Mouse (Mus musculus): ENCODE measurements at regions not wholly inside any gene's neighbourhood (a gene's known extent, or its start where the extent isn't known, plus 50 kb on each side); places are given as distances from the start of the nearest gene placed in this dataset.

DNA sequence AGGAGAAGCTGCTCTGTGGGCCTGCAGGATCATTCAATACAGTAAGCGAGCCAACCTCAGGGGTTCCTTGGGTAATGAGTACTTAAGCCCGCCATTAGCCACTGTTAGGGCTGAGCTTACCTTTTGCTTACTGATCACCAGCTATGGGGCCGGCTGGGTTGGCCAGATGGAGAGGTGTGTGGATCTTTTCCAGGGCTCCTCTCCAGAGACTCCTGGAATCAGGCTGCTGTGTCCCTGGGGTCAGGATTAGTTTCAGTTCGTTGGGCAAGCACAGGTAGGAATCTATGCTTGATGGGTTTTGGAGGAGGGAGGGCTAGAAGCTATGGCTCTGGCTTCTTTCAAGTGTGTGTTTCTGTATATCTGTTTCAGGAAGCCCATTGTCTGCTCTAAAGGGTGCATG lies 175.7 kb upstream of the Gjb5 start:
- no peak for DNase-seq (ENCODE audit: low read depth, low spot score)

- DNase-seq (ENCODE audit: low read depth, low spot score), result no peak
Measured at GRCm38 (mm10) chr4:127530779-127531178, 172.8 kb upstream of the Gjb5 start.

DNA sequence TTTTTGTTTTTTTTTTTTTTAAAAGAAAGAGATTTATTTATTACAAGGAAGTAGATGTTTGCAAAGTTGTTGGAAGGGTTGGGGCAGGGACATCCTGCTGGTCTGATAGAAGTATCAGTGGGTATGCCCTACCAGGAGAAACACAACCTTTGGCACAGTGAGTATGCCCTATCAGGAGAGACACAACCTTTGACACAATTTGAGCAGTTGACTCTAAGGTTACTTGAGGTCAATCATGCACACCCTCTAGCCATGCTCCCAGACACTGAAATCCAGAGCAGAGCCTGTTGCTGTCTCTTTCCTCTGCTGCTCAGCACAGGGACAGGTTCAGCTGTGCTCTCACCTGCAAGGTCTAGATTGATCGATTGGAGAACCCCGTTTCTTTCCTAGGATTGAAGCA lies 164.2 kb upstream of the Gjb5 start:
- DNase-seq (ENCODE audit: low read depth, low spot score), result no peak

- peak; percentile 58 for DNase-seq (ENCODE audit: low read depth, low spot score)
Measured at GRCm38 (mm10) chr4:127517978-127518377, 160.0 kb upstream of the Gjb5 start.

GRCm38 (mm10) chr4:127517539-127517938 lies 159.6 kb upstream of the Gjb5 start:
- no peak for DNase-seq (ENCODE audit: low read depth, low spot score)

DNA sequence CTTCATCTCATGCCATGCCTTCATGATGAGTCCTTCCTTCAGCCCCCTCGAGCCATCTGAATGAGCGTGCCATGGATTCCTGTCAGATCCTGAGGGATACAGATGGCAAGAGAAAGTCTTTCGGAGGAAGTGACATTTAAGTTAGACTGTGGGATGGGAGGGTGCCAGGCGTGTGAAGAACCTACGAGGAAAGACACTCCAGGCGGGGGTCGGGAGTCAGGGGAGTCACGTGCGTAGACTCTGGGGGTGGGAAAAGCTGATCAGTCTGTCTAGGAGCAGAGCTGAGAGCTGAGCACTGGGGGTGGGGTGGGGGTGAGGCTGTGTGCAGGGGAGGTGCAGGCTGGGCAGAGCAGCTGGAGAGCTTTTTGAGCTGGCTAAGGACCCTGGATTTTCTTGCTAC lies 152.0 kb upstream of the Gjb5 start:
- DNase-seq (ENCODE audit: low read depth, low spot score), result no peak

- DNase-seq (ENCODE audit: low read depth, low spot score), result no peak
Measured at GRCm38 (mm10) chr4:127502621-127503020, 144.6 kb upstream of the Gjb5 start.

GRCm38 (mm10) chr4:127501881-127502280 lies 143.9 kb upstream of the Gjb5 start:
- DNase-seq (ENCODE audit: low read depth, low spot score), result no peak

DNA sequence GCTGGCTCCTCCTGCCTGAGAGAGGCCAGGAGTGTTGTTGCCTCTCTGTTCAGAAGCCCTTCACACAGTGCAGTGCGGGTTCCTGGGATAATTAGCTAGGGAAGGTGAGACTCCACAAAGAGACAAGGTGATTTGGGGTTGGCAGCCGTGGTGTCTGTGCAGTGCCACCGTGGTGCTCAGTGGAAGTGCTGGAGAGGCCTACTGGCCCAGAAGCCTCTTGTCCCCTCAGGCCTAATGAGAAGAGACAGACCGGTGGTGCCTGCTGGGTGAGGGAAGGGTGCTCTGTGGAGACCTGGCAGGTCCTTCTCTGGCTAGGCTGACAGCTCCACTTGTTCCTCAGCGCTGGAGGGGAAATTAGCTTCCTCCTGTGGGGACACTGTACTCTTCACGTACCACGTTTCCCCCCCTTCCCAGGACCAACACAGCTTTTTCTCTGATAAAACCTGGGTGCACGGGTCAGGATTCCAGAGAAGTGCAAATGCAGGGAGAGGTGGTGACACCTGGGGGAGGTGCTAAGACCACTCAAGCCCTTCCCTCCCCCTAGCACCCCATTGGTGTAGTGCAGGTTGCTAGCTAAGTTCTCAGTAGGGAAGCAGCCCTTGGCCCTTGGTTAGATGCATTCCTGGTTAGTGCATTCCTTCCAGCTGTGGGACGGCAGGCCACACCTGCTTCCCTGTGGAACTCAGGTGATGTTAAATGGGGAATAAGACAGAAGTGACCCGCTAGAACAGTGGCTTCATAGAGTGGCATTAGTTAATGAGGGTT lies 129.2 kb upstream of the Gjb5 start:
- peak; percentile 64 for DNase-seq (ENCODE audit: low read depth, low spot score)

- DNase-seq (ENCODE audit: low read depth, low spot score), result peak; percentile 30
Measured at GRCm38 (mm10) chr4:127485238-127485637, 127.3 kb upstream of the Gjb5 start.

DNA sequence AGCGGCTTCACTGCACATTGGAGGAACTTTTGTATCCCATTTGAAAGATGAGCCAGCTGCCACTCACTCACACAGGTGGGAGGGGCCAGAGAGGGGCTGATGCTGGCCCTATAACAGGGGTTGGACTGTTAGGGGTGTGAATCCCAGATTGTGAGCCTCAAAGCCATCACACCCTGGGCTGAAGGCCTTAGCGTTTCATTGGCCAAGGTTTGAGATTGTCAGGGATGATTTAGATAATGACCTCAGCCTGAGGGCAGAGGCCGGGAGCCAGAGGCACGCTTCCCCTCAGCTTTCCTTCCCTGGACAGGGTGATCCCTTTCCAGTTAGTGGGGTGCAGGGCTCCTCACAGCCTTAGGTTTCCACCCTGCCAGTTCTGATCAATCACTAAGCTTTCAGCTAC lies 124.5 kb upstream of the Gjb5 start:
- no peak for DNase-seq (ENCODE audit: low read depth, low spot score)

DNA sequence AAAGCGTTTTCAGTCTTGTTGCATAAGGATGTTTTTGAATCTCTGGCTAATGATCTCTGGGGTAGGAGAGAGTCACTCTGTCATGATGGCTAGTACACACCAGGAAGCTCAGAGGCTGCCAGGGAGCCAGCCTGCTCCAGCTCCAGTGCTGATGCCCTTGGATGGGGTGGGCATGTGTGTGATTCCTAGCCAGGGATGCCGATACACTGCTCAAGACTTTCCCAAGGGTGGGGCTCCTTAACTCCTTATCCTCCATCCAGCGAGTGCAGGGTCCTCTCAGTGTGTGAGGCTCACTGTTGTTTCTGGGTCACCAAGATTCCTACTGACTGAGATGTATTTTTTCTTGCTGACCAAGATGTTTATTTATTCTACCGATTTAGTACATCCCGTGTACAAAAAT lies 122.4 kb upstream of the Gjb5 start:
- DNase-seq (ENCODE audit: low read depth, low spot score), result no peak

- DNase-seq (ENCODE audit: low read depth, low spot score), result no peak
Measured at GRCm38 (mm10) chr4:127469877-127470276, 111.9 kb upstream of the Gjb5 start.

DNA sequence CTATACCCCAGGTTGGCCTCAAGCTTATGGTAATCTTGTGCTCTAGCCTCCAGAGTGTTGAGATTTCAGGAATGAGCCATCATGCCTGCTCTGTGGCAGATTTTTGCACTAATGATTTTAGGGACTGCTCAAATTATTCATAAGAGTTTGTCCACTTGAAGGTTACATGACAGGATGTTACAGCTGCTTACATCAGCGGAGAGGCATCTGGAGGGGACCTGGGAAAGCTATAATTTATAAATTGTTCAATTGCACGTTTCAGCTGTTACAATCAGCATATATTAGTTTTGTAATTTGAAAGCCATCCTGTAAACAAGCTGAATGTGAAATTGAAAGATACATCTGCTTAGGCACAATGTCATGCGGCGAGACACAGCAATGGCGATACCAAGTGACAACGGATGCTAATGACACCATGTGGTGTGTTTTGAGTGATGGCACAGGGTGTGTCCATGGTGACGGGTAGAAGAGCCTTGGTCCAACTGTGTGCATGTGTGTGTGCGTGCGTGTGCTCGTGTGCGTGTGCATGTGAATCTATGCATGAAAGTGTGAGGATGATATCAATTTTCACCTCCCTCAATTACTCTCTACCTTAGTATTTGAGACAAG lies 96.6 kb upstream of the Gjb5 start:
- no peak for DNase-seq (ENCODE audit: low read depth, low spot score)

GRCm38 (mm10) chr4:127452081-127452480 lies 94.1 kb upstream of the Gjb5 start:
- no peak for DNase-seq (ENCODE audit: low read depth, low spot score)

DNA sequence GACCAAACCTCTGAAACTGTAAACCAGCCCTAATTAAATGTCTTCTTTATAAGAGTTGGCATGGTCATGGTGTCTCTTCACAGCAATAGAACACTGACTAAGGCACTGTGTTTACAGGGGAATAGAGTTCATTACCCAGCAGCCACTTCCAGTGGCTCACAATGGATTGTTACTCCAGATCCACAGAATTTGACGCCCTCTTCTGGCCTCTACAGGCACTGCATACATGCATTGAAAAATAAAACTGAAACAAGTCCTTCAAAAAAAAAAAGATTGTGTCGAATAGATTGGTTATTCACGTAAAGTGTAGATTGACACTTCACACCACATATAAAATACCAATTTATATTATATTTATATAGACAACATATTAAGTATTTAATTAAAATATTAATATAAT lies 87.3 kb upstream of the Gjb5 start:
- peak; percentile 59 for DNase-seq (ENCODE audit: low read depth, low spot score)

GRCm38 (mm10) chr4:127444056-127444455 lies 86.1 kb upstream of the Gjb5 start:
- peak; percentile 82 for DNase-seq (ENCODE audit: low read depth, low spot score)

DNA sequence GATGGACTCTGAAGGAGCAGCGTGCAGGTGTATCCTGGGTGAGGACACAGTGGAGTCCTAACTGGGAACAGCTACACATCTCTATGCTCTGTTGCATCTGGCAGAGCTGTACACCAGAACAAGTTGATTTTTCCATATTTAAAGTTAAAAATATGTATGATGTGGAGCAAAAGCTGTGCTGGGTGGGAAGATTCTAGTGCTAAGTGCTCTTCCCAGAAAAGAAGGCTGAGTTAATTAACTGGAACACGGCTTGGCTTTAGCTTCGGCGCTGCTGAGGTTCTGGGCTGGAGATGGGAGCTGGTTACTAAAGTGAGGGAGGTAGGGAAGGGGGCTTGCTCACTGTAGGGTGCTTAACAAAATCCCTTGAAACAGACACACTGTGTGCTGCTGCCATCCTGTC lies 84.0 kb upstream of the Gjb5 start:
- no peak for DNase-seq (ENCODE audit: low read depth, low spot score)

GRCm38 (mm10) chr4:127440602-127441001 lies 82.6 kb upstream of the Gjb5 start:
- no peak for DNase-seq (ENCODE audit: low read depth, low spot score)

DNA sequence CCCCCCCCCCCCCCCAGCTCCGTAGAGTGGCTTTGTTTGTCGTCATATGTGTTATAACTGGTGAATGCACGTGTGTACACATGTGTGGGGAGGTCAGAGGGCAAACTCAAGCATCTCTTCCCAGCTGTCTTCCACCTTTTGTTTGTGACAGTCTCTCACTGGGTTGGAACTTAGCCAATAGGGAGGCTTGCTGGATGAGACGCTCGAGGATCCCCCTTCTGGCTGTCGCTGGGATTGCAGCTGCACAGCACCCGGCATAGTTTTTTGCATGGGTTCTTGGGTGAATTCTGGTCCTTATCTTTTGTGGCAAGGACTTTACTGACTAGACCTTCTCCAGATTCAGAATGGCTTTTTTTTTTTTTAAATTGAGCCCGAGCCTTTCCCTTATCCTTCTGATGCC lies 77.1 kb upstream of the Gjb5 start:
- DNase-seq (ENCODE audit: low read depth, low spot score), result peak; percentile 87

DNA sequence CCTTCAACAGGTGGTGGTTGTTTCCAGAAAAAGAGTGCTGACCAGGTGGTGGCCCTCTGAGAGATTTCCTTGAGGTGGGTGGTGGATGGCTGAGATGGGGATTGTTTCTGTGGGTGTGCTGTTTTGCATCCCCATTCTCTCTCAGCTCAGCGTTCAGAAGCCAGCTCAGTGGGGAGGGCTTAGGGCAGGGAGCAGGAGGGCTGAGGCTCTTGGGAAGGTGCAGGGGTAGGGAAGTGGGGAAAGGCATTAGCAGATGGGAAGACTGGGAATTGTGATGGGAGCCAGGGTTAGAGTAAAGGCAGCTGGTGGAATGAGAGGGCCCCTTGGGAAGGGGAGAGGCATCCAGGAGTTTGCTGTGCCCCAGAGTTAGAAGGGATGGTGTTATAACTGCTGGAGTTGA lies 72.3 kb upstream of the Gjb5 start:
- DNase-seq (ENCODE audit: low read depth, low spot score), result no peak

GRCm38 (mm10) chr4:127429748-127430147 lies 71.8 kb upstream of the Gjb5 start:
- no peak for DNase-seq (ENCODE audit: low read depth, low spot score)

GRCm38 (mm10) chr4:127423855-127424254 lies 65.9 kb upstream of the Gjb5 start:
- DNase-seq (ENCODE audit: low read depth, low spot score), result no peak

All from R1 (cell line).